Mouse (Mus musculus) MEL (cell line): ENCODE results near the gene Tchp. TPM values are rescaled to one million over a fixed set of nuclear protein-coding genes. Genes with fewer than 3 reads are reported as not detected.

Experiments used
- DNase-seq: peaks from one replicate; pipeline ENCODE4 v3.0.0; 2011; ENCODE audit warnings: low read depth, low spot score
- H3K27ac ChIP-seq: 2 replicates; pipeline ENCODE4 v1.5.1; 2012; ENCODE audit warnings: low read depth, mild to moderate bottlenecking, control low read depth, low read length, moderate library complexity; ENCODE audit not compliant: control insufficient read depth
- H3K27me3 ChIP-seq, 2 experiments: fragments of 150-350 bp in 1 of 2; sonication (generic) in 1 of 2; 2 replicates each; pipeline ENCODE4 v1.6.1; 2012; ENCODE audit warnings: low read length in 2 of 2, mild to moderate bottlenecking in 2 of 2, improper control_type of control experiment in 1 of 2, moderate library complexity in 1 of 2; ENCODE audit not compliant: insufficient read depth in 2 of 2, control insufficient read depth in 1 of 2
- H3K36me3 ChIP-seq, 2 experiments: 2 replicates each; pipeline ENCODE4 v1.6.1; 2012 to 2014; ENCODE audit warnings: low read length in 2 of 2, improper control_type of control experiment in 1 of 2, inconsistent platforms in 1 of 2, mild to moderate bottlenecking in 1 of 2; ENCODE audit not compliant: insufficient read depth in 2 of 2, control insufficient read depth in 1 of 2
- H3K4me1 ChIP-seq, 2 experiments: fragments of 150-350 bp in 1 of 2; sonication (generic) in 1 of 2; 2 replicates each; pipeline ENCODE4 v1.6.1; 2012; ENCODE audit warnings: low read length in 2 of 2, improper control_type of control experiment in 1 of 2, mild to moderate bottlenecking in 1 of 2; ENCODE audit not compliant: insufficient read depth in 2 of 2, control insufficient read depth in 1 of 2
- H3K4me3 ChIP-seq, 2 experiments: fragments of 150-350 bp in 1 of 2; sonication (generic) in 1 of 2; 2 replicates each; pipeline ENCODE4 v1.5.1; 2012; ENCODE audit warnings: low read depth in 2 of 2, low read length in 2 of 2, mild to moderate bottlenecking in 2 of 2, moderate library complexity in 2 of 2, control low read depth in 1 of 2, improper control_type of control experiment in 1 of 2; ENCODE audit not compliant: control insufficient read depth in 1 of 2, insufficient read depth in 1 of 2
- H3K79me2 ChIP-seq: 2 replicates; pipeline ENCODE4 v1.6.1; 2012; ENCODE audit warnings: mild to moderate bottlenecking, low read length, moderate library complexity; ENCODE audit not compliant: control insufficient read depth, poor library complexity, insufficient read depth
- H3K9ac ChIP-seq: 2 replicates; pipeline ENCODE4 v1.6.1; 2012; ENCODE audit warnings: low read depth, mild to moderate bottlenecking, control low read depth, low read length, moderate library complexity; ENCODE audit not compliant: control insufficient read depth, poor library complexity, severe bottlenecking
- H3K9me3 ChIP-seq: fragments of 150-350 bp; sonication (generic); replicated peaks from 2 replicates; pipeline ENCODE4 v1.6.1; 2012; ENCODE audit warnings: mild to moderate bottlenecking, low read length, improper control_type of control experiment, moderate library complexity; ENCODE audit not compliant: insufficient read depth
- BHLHE40 ChIP-seq: IDR thresholded peaks from 2 replicates; pipeline ENCODE4 v1.6.1; 2012; ENCODE audit warnings: low read depth, mild to moderate bottlenecking, inconsistent platforms, low read length, improper control_type of control experiment, borderline replicate concordance
- CHD1 ChIP-seq: IDR thresholded peaks from 2 replicates; pipeline ENCODE4 v1.6.1; 2012; ENCODE audit warnings: low read depth, mild to moderate bottlenecking, inconsistent platforms, low read length, improper control_type of control experiment
- EP300 ChIP-seq, 2 experiments: IDR thresholded peaks; 2 replicates each; pipeline ENCODE4 v1.6.1; 2011; ENCODE audit warnings: improper control_type of control experiment in 2 of 2, low read length in 2 of 2, low read depth in 1 of 2, mild to moderate bottlenecking in 1 of 2
- ETS1 ChIP-seq: IDR thresholded peaks from 2 replicates; pipeline ENCODE4 v1.6.1; 2012; ENCODE audit warnings: low read depth, mild to moderate bottlenecking, inconsistent platforms, low read length, improper control_type of control experiment, moderate library complexity
- GABPA ChIP-seq: IDR thresholded peaks from 2 replicates; pipeline ENCODE4 v1.6.1; 2012; ENCODE audit warnings: low read depth, mild to moderate bottlenecking, inconsistent platforms, low read length, improper control_type of control experiment, moderate library complexity
- MEF2A ChIP-seq: IDR thresholded peaks from 2 replicates; pipeline ENCODE4 v1.6.1; 2014; ENCODE audit warnings: low read depth, mild to moderate bottlenecking, inconsistent platforms, low read length, improper control_type of control experiment; ENCODE audit not compliant: poor library complexity, insufficient replicate concordance, severe bottlenecking; ENCODE audit errors: extremely low read depth
- MYC ChIP-seq: IDR thresholded peaks from 2 replicates; pipeline ENCODE4 v1.6.1; 2011; ENCODE audit warnings: low read depth, mild to moderate bottlenecking, low read length, improper control_type of control experiment, moderate library complexity
- NELFE ChIP-seq: IDR thresholded peaks from 2 replicates; pipeline ENCODE4 v1.6.1; 2011; ENCODE audit warnings: low read depth, low read length, improper control_type of control experiment
- NRF1 ChIP-seq: IDR thresholded peaks from 2 replicates; pipeline ENCODE4 v1.6.1; 2014; ENCODE audit warnings: low read depth, mild to moderate bottlenecking, inconsistent platforms, low read length, improper control_type of control experiment, moderate library complexity; ENCODE audit not compliant: poor library complexity, insufficient read depth, severe bottlenecking
- SIN3A ChIP-seq: IDR thresholded peaks from 2 replicates; pipeline ENCODE4 v1.6.1; 2012; ENCODE audit warnings: low read length, improper control_type of control experiment, inconsistent platforms
- TAL1 ChIP-seq: IDR thresholded peaks from 2 replicates; pipeline ENCODE4 v1.6.1; 2012; ENCODE audit warnings: mild to moderate bottlenecking, inconsistent platforms, low read length, moderate library complexity, mixed read lengths
- TBP ChIP-seq: IDR thresholded peaks from 2 replicates; pipeline ENCODE4 v1.8.0; 2011; ENCODE audit warnings: low read depth, low read length, improper control_type of control experiment
- UBTF ChIP-seq: IDR thresholded peaks from 2 replicates; pipeline ENCODE4 v1.6.1; 2012; ENCODE audit warnings: low read depth, mild to moderate bottlenecking, inconsistent platforms, low read length, improper control_type of control experiment, moderate library complexity, borderline replicate concordance; ENCODE audit not compliant: insufficient read depth
- USF1 ChIP-seq: IDR thresholded peaks from 2 replicates; pipeline ENCODE4 v1.6.1; 2014; ENCODE audit warnings: low read depth, mild to moderate bottlenecking, inconsistent platforms, low read length, improper control_type of control experiment, moderate library complexity
- ZMIZ1 ChIP-seq: IDR thresholded peaks from 2 replicates; pipeline ENCODE4 v1.6.1; 2012; ENCODE audit warnings: low read depth, mild to moderate bottlenecking, inconsistent platforms, low read length, improper control_type of control experiment, moderate library complexity
- polyA plus RNA-seq, 2 experiments: library from polyadenylated mRNA; stranded (reverse) in 1 of 2; unstranded in 1 of 2; fragments of >175 nt in 1 of 2; fragments of >200 nt in 1 of 2; gene quantifications; 2 replicates each; pipeline versions ENCODE4 v1.2.1 to v1.2.4; 2012; ENCODE audit warnings: low replicate concordance in 2 of 2, low read depth in 1 of 2; ENCODE audit not compliant: insufficient read length in 2 of 2, insufficient read depth in 1 of 2, missing spikeins in 1 of 2
- total RNA-seq: library from RNA; depleted of rRNA; stranded (reverse); fragments of 300-350 nt; gene quantifications from 2 replicates; pipeline ENCODE4 v1.2.3, GENCODE M21; 2012

Gene Tchp
- total and polyA plus RNA-seq, 3 experiments = 13.6 to 21.1 TPM; not detected in 1

DNA sequence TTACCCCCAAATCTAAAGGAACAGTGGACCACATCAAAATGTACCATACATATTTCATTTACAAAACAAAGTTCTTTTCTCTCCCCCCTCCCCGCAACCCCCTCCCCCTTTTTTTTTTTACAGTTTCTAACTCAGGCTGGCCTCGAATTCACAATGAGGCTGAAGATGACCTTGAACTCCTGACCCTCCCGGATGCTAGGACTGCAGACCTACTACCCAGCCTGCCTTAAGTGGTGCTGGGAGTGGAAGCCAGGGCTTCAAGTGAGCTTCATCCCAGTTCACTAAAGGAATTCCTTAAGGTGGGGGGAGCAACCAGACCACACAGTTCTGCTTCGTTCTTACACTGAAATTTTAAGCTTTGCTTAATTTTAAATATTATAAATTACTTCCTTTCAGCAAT, 43.4 kb upstream of the Tchp start:
- no peak for DNase-seq
- Histone ChIP-seq H3K27me3 (no peaks in the 10 kb centered on the region), H3K9ac (no peak overlapping the region)
- TF ChIP-seq NRF1 = no peak
- TF ChIP-seq EP300 (IDR thresholded peaks at IDR 0.05; ENCODE audit: low read depth in 1 of 2, low read length in 2 of 2) = no peak
- no peak for TF ChIP-seq ETS1
- TF ChIP-seq USF1 = no peak
- TF ChIP-seq TAL1 = no peak
- TF ChIP-seq, all 39 proteins: peak for 0
- H3K4me3 ChIP-seq = no peak overlapping the region
- 0 out of 4 replicates have a peak, but pooled peaks cover 0 to 4% of the 10 kb centered on the region in 2 experiments for H3K36me3 ChIP-seq
- H3K27ac ChIP-seq = no peak overlapping the region
- no peaks in the 10 kb centered on the region for H3K9me3 ChIP-seq
- H3K79me2 ChIP-seq = no peaks in the 10 kb centered on the region
- peaks cover 4 to 15% of the 10 kb centered on the region in 2 experiments; a peak in 2 of 4 replicates for H3K4me1 ChIP-seq

DNA sequence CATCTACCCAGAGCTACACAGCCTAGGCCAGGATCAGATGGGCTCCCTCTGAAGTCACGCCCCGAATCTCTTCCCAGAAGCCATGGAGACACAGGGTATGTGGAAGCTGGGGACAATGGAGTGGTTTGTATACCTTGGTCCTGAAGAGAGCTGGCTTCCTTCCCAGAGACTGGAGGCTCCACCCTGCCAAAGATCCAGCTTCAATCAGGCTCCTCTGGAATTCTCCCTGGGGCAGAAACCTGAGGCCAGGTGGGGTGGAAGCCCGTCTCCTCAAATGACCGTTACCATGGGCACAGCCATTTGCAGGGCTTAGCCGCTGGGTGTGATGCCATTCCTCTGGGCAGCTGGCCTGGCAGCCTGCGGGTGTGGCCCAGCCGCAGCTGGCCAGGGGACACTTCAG, 42.8 kb upstream of the Tchp start:
- Histone ChIP-seq H3K9me3 (no peaks in the 10 kb centered on the region), H3K27me3 (no peaks in the 10 kb centered on the region), H3K79me2 (no peaks in the 10 kb centered on the region), H3K4me1 (peaks cover 4 to 15% of the 10 kb centered on the region in 2 experiments; a peak in 2 of 4 replicates), H3K27ac (no peak overlapping the region), H3K9ac (no peak overlapping the region), H3K36me3 (0 out of 4 replicates have a peak, but pooled peaks cover 0 to 4% of the 10 kb centered on the region in 2 experiments)
- no peak for DNase-seq
- no peak for TF ChIP-seq GABPA
- TF ChIP-seq NRF1 = no peak
- TF ChIP-seq TBP = no peak
- TF ChIP-seq MEF2A = no peak
- TF ChIP-seq SIN3A = no peak
- no peak for TF ChIP-seq ZMIZ1
- TF ChIP-seq NELFE = no peak
- no peak for TF ChIP-seq UBTF
- no peak for TF ChIP-seq CHD1
- no peak for TF ChIP-seq MYC
- TF ChIP-seq BHLHE40 = no peak
- no peak for TF ChIP-seq EP300 (IDR thresholded peaks at IDR 0.05; ENCODE audit: low read depth in 1 of 2, low read length in 2 of 2)
- TF ChIP-seq, all 39 proteins: peak for 0
- H3K4me3 ChIP-seq = no peak overlapping the region
